In genomic region chr13:38419781-38420180, GRCm38 (mm10) we compare ENCODE assay signal across 22 mouse cellular contexts.
"Had no signal": no experiment of that assay in that cellular context is flagged by ENCODE, and none has a peak within 500 bp of the region (broad histone marks: within the 10 kb centered on the region; RNA-seq: fewer than 3 reads in every experiment).

No protein-coding gene starts in this region.

- H3K4me3 ChIP-seq: limb, embryonic 12.5 days; limb, embryonic 15.5 days; midbrain, embryonic 12.5 days; midbrain, embryonic 15.5 days; neural tube, embryonic 12.5 days; neural tube, embryonic 15.5 days had no signal

- H3K4me2 ChIP-seq: limb, embryonic 12.5 days; limb, embryonic 15.5 days; liver, embryonic 11.5 days; lung, embryonic 14.5 days; midbrain, embryonic 12.5 days; midbrain, embryonic 15.5 days; neural tube, embryonic 12.5 days; neural tube, embryonic 15.5 days had no signal

- DNase-seq: kidney, postnatal 4 days; left cerebral cortex, postnatal 4 days; liver, postnatal 0 days; lung, embryonic 14.5 days; right cerebral cortex, adult 18-20 months; right cerebral cortex, postnatal 14 days; right cerebral cortex, postnatal 4 days; thymus, adult 2 months; thymus, postnatal 14 days; thymus, postnatal 4 days had no signal

- ATAC-seq: intestine, embryonic 16.5 days; liver, postnatal 0 days; lung, postnatal 0 days; midbrain, embryonic 15.5 days had no signal

- H3K36me3 ChIP-seq: limb, embryonic 12.5 days; limb, embryonic 15.5 days; midbrain, embryonic 12.5 days; midbrain, embryonic 15.5 days; neural tube, embryonic 12.5 days; neural tube, embryonic 15.5 days had no signal

- H3K4me1 ChIP-seq: limb, embryonic 12.5 days; limb, embryonic 15.5 days; midbrain, embryonic 12.5 days; midbrain, embryonic 15.5 days; neural tube, embryonic 12.5 days; neural tube, embryonic 15.5 days had no signal

- H3K9ac ChIP-seq: limb, embryonic 12.5 days; limb, embryonic 15.5 days; liver, embryonic 14.5 days; liver, postnatal 0 days; lung, embryonic 14.5 days; midbrain, embryonic 12.5 days; midbrain, embryonic 15.5 days; neural tube, embryonic 12.5 days; neural tube, embryonic 15.5 days had no signal

- H3K27me3 ChIP-seq: limb, embryonic 12.5 days; limb, embryonic 15.5 days; midbrain, embryonic 12.5 days; midbrain, embryonic 15.5 days; neural tube, embryonic 12.5 days; neural tube, embryonic 15.5 days had no signal

- H3K27ac ChIP-seq: limb, embryonic 12.5 days; limb, embryonic 15.5 days; liver, embryonic 14.5 days; macrophage; midbrain, embryonic 12.5 days; midbrain, embryonic 15.5 days; neural tube, embryonic 12.5 days; neural tube, embryonic 15.5 days; stomach, postnatal 0 days had no signal

- H3K9me3 ChIP-seq: limb, embryonic 12.5 days; limb, embryonic 15.5 days; midbrain, embryonic 12.5 days; midbrain, embryonic 15.5 days; neural tube, embryonic 12.5 days; neural tube, embryonic 15.5 days had no signal
